Mouse (Mus musculus) hindbrain, postnatal 0 days (tissue): ENCODE data around the gene Eef1akmt2. TPM values are rescaled to one million over a fixed set of nuclear protein-coding genes. Genes with fewer than 3 reads are reported as not detected.

Source experiments
- ATAC-seq: fragments of 200-750 bp; cut with Nextera tagmentation; 2 replicates; pipeline ENCODE4 v1.8.0; 2017; ENCODE audit warnings: mild to moderate bottlenecking, moderate TSS enrichment, moderate library complexity
- DNase-seq: peaks from one replicate; pipeline ENCODE4 v3.0.0-alpha.2; 2015; ENCODE audit warnings: low spot score
- H3K27ac ChIP-seq: fragments of 300-500 bp; sonication (generic); 2 replicates; pipeline ENCODE4 v1.5.1; 2014; ENCODE audit warnings: mild to moderate bottlenecking
- H3K27me3 ChIP-seq: fragments of 300-500 bp; sonication (generic); 2 replicates; pipeline ENCODE4 v1.6.1; 2014; ENCODE audit warnings: low read length, mixed read lengths; ENCODE audit not compliant: insufficient read depth
- H3K36me3 ChIP-seq: fragments of 300-500 bp; sonication (generic); 2 replicates; pipeline ENCODE4 v1.6.1; 2014; ENCODE audit warnings: low read length, mixed read lengths; ENCODE audit not compliant: insufficient read depth
- H3K4me1 ChIP-seq: fragments of 300-500 bp; sonication (generic); 2 replicates; pipeline ENCODE4 v1.6.1; 2014; ENCODE audit warnings: antibody characterized with exemption, low read length, mixed read lengths; ENCODE audit not compliant: insufficient read depth
- H3K4me2 ChIP-seq: fragments of 300-500 bp; sonication (generic); 2 replicates; pipeline ENCODE4 v1.6.1; 2014; ENCODE audit warnings: low read depth, mild to moderate bottlenecking, low read length, moderate library complexity, mixed read lengths
- H3K4me3 ChIP-seq: fragments of 300-500 bp; sonication (generic); 2 replicates; pipeline ENCODE4 v1.5.1; 2014; ENCODE audit warnings: low read length
- H3K9ac ChIP-seq: fragments of 300-500 bp; sonication (generic); replicated peaks from 2 replicates; pipeline ENCODE4 v1.6.1; 2014; ENCODE audit warnings: mild to moderate bottlenecking, low read length, moderate library complexity, mixed read lengths
- H3K9me3 ChIP-seq: fragments of 300-500 bp; sonication (generic); 2 replicates; pipeline ENCODE4 v1.6.1; 2016; ENCODE audit warnings: low read length, mixed read lengths
- CTCF ChIP-seq: IDR thresholded peaks from 2 replicates; pipeline ENCODE4 v1.5.1; 2016; ENCODE audit warnings: antibody characterized with exemption, control low read depth, low read depth
- WGBS: fragments of 180-500 bp; shearing (Covaris S2); extraction: QIAGEN DNeasy Blood & Tissue Kit; methylation state at CpG from one replicate; pipeline ENCODE4 v1.1.7; 2014; 5-methylcytosine and 5-hydroxymethylcytosine counted together
- polyA plus RNA-seq: library from polyadenylated mRNA; unstranded; fragments of >200 nt; fragmentation: Nextera tagmentation; extraction: Ambion mirVana; gene quantifications from 2 replicates; pipeline ENCODE4 v1.2.1, GENCODE M21; 2015
- total RNA-seq: library from RNA; depleted of rRNA; stranded (reverse); fragments of >200 nt; gene quantifications from 2 replicates; pipeline ENCODE4 v1.2.3, GENCODE M21; 2014

The Eef1akmt2 gene
- total and polyA plus RNA-seq, 2 experiments from 2014 or later = 34.0 to 76.7 TPM

GRCm38 (mm10) chr7:132802066-132802465, 50.4 kb downstream of the Eef1akmt2 start:
- H3K4me1 ChIP-seq = peaks cover 30% of the 10 kb centered on the region
- H3K4me3 ChIP-seq = no peak overlapping the region
- ATAC-seq = no peak
- H3K4me2 ChIP-seq = no peak overlapping the region
- TF ChIP-seq CTCF = no peak
- H3K9ac ChIP-seq = no peak overlapping the region
- DNase-seq = no peak
- H3K9me3 ChIP-seq = no peaks in the 10 kb centered on the region
- no peak overlapping the region for H3K27ac ChIP-seq
- no peaks in the 10 kb centered on the region for H3K36me3 ChIP-seq
- H3K27me3 ChIP-seq = no peaks in the 10 kb centered on the region
- WGBS = 62% methylated on average over 2 of the region's 2 CpGs

GRCm38 (mm10) chr7:132801509-132801908, 51.0 kb downstream of the Eef1akmt2 start:
- Histone ChIP-seq H3K27ac (no peak overlapping the region), H3K27me3 (no peaks in the 10 kb centered on the region), H3K4me3 (no peak overlapping the region), H3K4me2 (no peak overlapping the region), H3K4me1 (peaks cover 24% of the 10 kb centered on the region), H3K9ac (no peak overlapping the region), H3K9me3 (no peaks in the 10 kb centered on the region), H3K36me3 (no peaks in the 10 kb centered on the region)
- no peak for ATAC-seq
- no peak for TF ChIP-seq CTCF
- DNase-seq = no peak
- 89% methylated on average over 5 of the region's 5 CpGs for WGBS

DNA sequence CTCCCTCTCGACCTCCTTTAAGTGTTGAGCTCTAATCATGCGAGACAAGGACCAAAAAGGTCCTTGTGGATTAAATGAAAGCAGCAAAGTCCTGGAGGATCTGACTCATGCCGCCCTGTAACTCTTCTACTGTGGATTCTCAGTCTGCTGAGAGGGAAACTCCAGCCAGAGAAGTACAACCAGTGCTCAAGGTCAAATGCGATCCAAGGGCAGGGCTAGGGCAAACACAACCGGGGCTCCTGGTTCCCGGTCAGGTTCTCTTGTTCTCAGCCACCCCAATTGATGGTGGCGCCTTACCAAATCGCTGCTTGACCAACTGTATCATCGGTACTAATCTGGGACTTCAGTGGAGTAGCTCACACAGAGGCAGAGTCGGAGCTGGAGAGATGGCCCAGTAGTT, 51.6 kb downstream of the Eef1akmt2 start:
- Histone ChIP-seq H3K4me3 (no peak overlapping the region), H3K9me3 (no peaks in the 10 kb centered on the region), H3K36me3 (no peaks in the 10 kb centered on the region), H3K4me1 (peaks cover 18% of the 10 kb centered on the region; the same call in 1 of the 2 replicates), H3K4me2 (no peak overlapping the region), H3K9ac (no peak overlapping the region), H3K27me3 (no peaks in the 10 kb centered on the region), H3K27ac (no peak overlapping the region)
- no peak for TF ChIP-seq CTCF
- ATAC-seq (no peak), DNase-seq (no peak)
- WGBS = 88% methylated on average over 10 of the region's 10 CpGs

DNA sequence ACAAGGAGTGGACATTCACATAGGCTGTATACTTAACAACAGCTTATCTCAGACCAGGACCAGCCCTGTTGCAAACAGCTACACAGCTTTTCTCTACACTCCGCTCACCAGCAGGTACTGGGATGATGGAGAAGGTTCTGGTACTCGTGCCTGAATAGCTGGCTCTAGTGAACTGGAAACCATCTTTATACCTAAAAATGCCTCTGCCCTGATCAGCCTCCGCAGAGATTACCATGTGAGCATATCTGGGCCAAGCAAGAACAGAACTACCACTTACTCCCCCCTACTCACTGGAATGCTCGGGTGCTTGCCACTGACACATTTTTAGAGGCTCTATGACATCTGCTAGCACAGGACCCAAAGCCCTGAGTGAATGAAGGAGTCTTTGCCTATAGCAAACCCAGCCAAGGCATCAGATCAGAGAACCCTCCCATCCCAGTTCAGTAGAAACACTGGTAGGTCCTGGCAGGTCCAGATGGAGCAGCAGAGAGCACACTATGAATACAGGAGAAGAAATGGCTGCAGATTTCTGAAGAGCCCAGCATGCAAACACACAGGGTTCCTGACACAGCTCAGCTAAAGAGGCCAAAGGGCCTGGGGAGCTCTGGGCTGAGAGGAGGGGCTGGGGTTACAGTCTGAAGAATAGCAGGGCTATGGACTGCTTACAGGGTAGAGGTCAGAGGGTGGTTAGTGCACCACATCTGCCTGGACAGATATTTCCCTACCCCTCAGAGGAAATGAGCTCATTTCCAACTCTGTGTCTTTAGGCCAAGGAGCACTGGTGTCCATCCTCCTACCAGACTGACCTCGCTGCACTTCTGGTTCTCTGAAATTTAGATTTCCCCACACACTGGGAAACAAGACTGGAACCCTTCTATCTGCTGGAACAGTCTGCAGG, 53.1 kb downstream of the Eef1akmt2 start:
- ATAC-seq (peak; percentile 67), DNase-seq (no peak)
- Histone ChIP-seq H3K9me3 (no peaks in the 10 kb centered on the region), H3K4me1 (peaks cover 13% of the 10 kb centered on the region; the same call in 1 of the 2 replicates), H3K4me3 (no peak overlapping the region), H3K4me2 (no peak overlapping the region), H3K9ac (no peak overlapping the region), H3K36me3 (no peaks in the 10 kb centered on the region), H3K27ac (0 out of 2 replicates have a peak overlapping the region, but pooled peaks have one; percentile 36), H3K27me3 (no peaks in the 10 kb centered on the region)
- TF ChIP-seq CTCF = peak; percentile 47
- 81% methylated on average over 5 of the region's 5 CpGs for WGBS

DNA sequence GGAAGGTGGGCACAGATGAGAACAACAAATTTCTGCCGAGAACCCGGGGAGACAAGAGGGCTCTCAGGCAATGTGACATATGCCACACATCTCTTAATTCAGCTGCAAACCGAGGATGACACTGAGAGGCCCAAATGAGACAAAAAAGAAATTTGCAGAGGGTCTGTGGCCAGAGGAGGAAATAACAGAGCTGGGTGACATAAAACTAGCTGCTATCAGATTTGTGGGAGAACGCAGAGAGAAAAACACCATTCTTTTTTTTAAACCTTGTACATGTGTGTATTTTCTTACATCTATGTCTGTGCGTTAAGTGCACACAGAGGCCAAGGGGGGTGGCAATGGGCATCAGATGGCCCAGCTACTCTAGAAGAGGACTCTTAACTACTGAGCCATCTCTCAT, 57.3 kb downstream of the Eef1akmt2 start:
- H3K27ac ChIP-seq = no peak overlapping the region
- H3K4me3 ChIP-seq = no peak overlapping the region
- WGBS = 85% methylated on average over 5 of the region's 5 CpGs
- no peak for TF ChIP-seq CTCF
- no peaks in the 10 kb centered on the region for H3K27me3 ChIP-seq
- ATAC-seq (no peak), DNase-seq (no peak)
- H3K4me2 ChIP-seq = no peak overlapping the region
- peaks cover 8% of the 10 kb centered on the region; the same call in 1 of the 2 replicates for H3K4me1 ChIP-seq
- no peaks in the 10 kb centered on the region for H3K9me3 ChIP-seq
- H3K36me3 ChIP-seq = no peaks in the 10 kb centered on the region
- H3K9ac ChIP-seq = no peak overlapping the region

DNA sequence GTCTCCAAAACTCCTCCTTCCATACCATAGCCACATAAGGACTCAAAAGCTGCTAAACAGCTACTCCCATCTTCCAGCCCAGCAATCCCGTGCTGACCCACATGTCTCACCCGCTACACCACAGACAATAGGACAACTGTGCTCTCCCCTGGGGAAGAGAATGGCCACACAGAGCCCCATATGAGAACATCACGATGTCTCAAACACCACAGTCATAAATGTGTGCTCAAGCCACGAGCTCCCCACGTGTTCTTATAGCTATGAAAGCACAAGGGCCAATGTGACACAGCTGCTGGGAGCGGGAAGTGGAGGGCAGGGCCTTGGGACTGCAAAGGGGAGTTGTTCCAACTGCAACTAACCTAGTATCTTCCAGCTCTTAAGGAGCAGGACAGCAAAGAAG, 59.0 kb downstream of the Eef1akmt2 start:
- no peaks in the 10 kb centered on the region; the same call in 1 of the 2 replicates for H3K4me1 ChIP-seq
- H3K9ac ChIP-seq = no peak overlapping the region
- H3K27me3 ChIP-seq = no peaks in the 10 kb centered on the region
- H3K4me3 ChIP-seq = no peak overlapping the region
- no peak overlapping the region for H3K4me2 ChIP-seq
- no peak for TF ChIP-seq CTCF
- H3K27ac ChIP-seq = no peak overlapping the region
- WGBS = 58% methylated on average over 6 of the region's 6 CpGs
- ATAC-seq (peak; percentile 29; the same call in 1 of the 2 replicates), DNase-seq (no peak)
- H3K9me3 ChIP-seq = no peaks in the 10 kb centered on the region
- H3K36me3 ChIP-seq = no peaks in the 10 kb centered on the region
